Mouse (Mus musculus) neural tube, embryonic 11.5 days (tissue): ENCODE measurements around the gene Tnfrsf25. TPM values are rescaled to one million over a fixed set of nuclear protein-coding genes. Genes with fewer than 3 reads are reported as not detected.

Experiments
- ATAC-seq: fragments of 200-750 bp; cut with Nextera tagmentation; 2 replicates; pipeline ENCODE4 v1.8.0; 2017; ENCODE audit warnings: moderate number of reproducible peaks, mild to moderate bottlenecking, moderate TSS enrichment, moderate library complexity; ENCODE audit not compliant: insufficient read depth, low FRiP score, low TSS enrichment
- DNase-seq: peaks from one replicate; pipeline ENCODE4 v3.0.0-alpha.2; 2015; ENCODE audit warnings: low spot score
- H3K27ac ChIP-seq: fragments of 300-500 bp; sonication (generic); 2 replicates; pipeline ENCODE4 v1.5.1; 2014; ENCODE audit warnings: low read depth, mild to moderate bottlenecking, low read length
- H3K27me3 ChIP-seq: fragments of 300-500 bp; sonication (generic); 2 replicates; pipeline ENCODE4 v1.6.1; 2014; ENCODE audit warnings: mild to moderate bottlenecking, low read length, mixed read lengths; ENCODE audit not compliant: control insufficient read depth, insufficient read depth
- H3K36me3 ChIP-seq: fragments of 300-500 bp; sonication (generic); 2 replicates; pipeline ENCODE4 v1.6.1; 2014; ENCODE audit warnings: mild to moderate bottlenecking, low read length, moderate library complexity, mixed read lengths; ENCODE audit not compliant: control insufficient read depth, insufficient read depth
- H3K4me1 ChIP-seq: fragments of 300-500 bp; sonication (generic); 2 replicates; pipeline ENCODE4 v1.6.1; 2014; ENCODE audit warnings: low read length, mixed read lengths; ENCODE audit not compliant: control insufficient read depth, insufficient read depth
- H3K4me2 ChIP-seq: fragments of 300-500 bp; sonication (generic); 2 replicates; pipeline ENCODE4 v1.6.1; 2014; ENCODE audit warnings: low read depth, mild to moderate bottlenecking, moderate library complexity
- H3K4me3 ChIP-seq: fragments of 300-500 bp; sonication (generic); 2 replicates; pipeline ENCODE4 v1.5.1; 2014; ENCODE audit warnings: low read depth, low read length
- H3K9ac ChIP-seq: fragments of 300-500 bp; sonication (generic); 2 replicates; pipeline ENCODE4 v1.6.1; 2014; ENCODE audit warnings: mild to moderate bottlenecking, low read length
- H3K9me3 ChIP-seq: fragments of 300-500 bp; sonication (generic); 2 replicates; pipeline ENCODE4 v1.6.1; 2016; ENCODE audit warnings: low read length; ENCODE audit not compliant: control insufficient read depth
- WGBS: fragments of 180-500 bp; shearing (Covaris S2); extraction: QIAGEN DNeasy Blood & Tissue Kit; methylation state at CpG from one replicate; pipeline ENCODE4 v1.1.7; 2014; 5-methylcytosine and 5-hydroxymethylcytosine counted together
- polyA plus RNA-seq: library from polyadenylated mRNA; unstranded; fragments of >200 nt; fragmentation: Nextera tagmentation; extraction: Ambion mirVana; gene quantifications from 2 replicates; pipeline ENCODE4 v1.2.1, GENCODE M21; 2014

The Tnfrsf25 gene
- polyA plus RNA-seq, 1 experiment from 2014 or later = 0.42 TPM

DNA sequence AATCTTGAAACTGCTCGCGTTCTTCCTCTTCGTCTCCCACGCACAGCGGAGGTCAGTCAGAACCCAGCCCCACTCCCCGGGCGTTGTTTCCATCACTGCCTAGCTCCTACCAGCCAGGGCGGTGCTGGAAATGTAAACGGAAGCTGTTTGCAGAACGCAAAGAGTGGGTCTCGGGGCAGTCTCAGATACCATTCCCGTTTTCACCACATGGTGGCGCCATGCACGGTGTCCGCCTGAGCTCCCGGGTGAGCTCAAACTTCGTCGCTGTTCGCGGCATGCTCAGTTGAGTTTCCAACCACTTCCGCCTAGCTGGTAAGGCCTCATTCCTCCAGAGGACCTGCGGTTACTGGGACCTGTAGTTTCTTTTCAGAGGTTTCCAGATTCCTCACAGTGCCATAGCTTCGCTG is 38.0 kb downstream of the Tnfrsf25 start:
- Histone ChIP-seq H3K4me3 (no peak overlapping the region), H3K36me3 (no peaks in the 10 kb centered on the region), H3K27ac (no peak overlapping the region), H3K9me3 (no peaks in the 10 kb centered on the region), H3K4me2 (peak overlapping the region; percentile 19; the same call in 1 of the 2 replicates), H3K27me3 (peaks cover 57% of the 10 kb centered on the region), H3K9ac (no peak overlapping the region), H3K4me1 (0 out of 2 replicates have a peak, but pooled peaks cover 5% of the 10 kb centered on the region)
- under 1% methylated on average over 23 of the region's 23 CpGs for WGBS
- DNase-seq (peak; percentile 84), ATAC-seq (no peak)

DNA sequence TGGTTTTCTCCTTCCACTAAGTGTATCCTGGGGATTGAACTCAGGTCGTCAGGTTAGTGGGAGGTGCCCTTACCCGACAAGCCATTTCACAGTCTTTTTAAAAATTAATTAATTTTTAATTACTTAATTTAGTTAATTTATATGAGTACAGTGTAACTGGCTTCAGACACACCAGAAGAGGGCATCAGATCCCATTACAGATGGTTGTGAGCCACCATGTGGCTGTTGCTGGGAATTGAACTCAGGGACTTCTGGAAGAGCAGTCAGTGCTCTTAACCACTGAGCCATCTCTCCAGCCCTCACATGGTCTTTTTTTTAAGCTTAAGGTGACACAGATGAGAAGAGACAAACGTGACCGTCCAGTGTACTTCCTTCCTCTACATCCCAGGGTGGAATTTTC is 39.3 kb downstream of the Tnfrsf25 start:
- Histone ChIP-seq H3K4me1 (peaks cover 9% of the 10 kb centered on the region; the same call in 1 of the 2 replicates), H3K27me3 (peaks cover 69% of the 10 kb centered on the region), H3K9me3 (no peaks in the 10 kb centered on the region), H3K4me3 (no peak overlapping the region), H3K4me2 (no peak overlapping the region), H3K36me3 (no peaks in the 10 kb centered on the region), H3K9ac (no peak overlapping the region), H3K27ac (no peak overlapping the region)
- DNase-seq (no peak), ATAC-seq (no peak)
- WGBS = 67% methylated on average over 4 of the region's 4 CpGs

DNA sequence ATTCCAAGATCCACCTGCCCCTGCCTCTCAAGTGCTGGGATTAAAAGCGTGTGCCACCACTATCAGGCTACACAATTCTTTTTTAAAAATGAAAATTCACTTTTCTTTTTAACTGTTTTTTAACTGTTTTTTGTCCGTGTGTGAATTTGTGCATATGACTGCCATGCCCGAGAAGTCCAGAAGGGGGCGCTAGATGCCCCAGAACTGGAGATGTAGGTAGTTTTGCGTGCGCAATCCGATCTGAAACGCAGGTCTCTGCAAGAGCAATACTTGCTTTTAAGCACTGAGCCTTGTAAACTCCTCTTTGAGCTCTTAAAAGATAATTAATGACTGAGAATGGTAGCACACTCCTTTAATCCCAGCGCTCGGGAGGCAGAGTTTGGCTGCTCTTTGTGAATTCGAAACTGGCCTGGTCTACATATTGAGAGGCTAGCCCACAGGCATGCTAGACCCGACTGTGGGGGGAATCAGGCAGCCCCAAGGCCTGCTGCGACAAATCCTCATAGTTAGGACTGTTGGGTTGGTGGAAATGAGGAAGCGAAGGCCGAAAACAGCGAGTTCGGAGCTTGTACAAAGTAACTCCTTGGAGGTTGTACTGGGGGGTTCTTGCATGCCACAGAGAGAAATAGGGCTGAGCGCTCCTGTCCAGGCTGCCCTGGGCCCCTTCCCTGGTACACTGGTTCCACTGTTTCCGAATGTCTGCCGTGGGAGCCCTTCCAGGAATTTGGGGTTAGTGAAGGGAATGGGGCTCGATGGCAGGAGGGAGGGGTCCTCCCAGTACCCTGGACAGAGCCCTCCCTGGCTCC is 42.2 kb downstream of the Tnfrsf25 start:
- 14% methylated on average over 21 of the region's 21 CpGs for WGBS
- Histone ChIP-seq H3K9me3 (no peaks in the 10 kb centered on the region), H3K36me3 (no peaks in the 10 kb centered on the region), H3K4me3 (no peak overlapping the region), H3K27ac (no peak overlapping the region), H3K9ac (no peak overlapping the region), H3K27me3 (peaks cover 60% of the 10 kb centered on the region), H3K4me2 (0 out of 2 replicates have a peak overlapping the region, but pooled peaks have one; percentile 12), H3K4me1 (peaks cover 9% of the 10 kb centered on the region; the same call in 1 of the 2 replicates)
- peak; percentile 62 for DNase-seq
- no peak for ATAC-seq

DNA sequence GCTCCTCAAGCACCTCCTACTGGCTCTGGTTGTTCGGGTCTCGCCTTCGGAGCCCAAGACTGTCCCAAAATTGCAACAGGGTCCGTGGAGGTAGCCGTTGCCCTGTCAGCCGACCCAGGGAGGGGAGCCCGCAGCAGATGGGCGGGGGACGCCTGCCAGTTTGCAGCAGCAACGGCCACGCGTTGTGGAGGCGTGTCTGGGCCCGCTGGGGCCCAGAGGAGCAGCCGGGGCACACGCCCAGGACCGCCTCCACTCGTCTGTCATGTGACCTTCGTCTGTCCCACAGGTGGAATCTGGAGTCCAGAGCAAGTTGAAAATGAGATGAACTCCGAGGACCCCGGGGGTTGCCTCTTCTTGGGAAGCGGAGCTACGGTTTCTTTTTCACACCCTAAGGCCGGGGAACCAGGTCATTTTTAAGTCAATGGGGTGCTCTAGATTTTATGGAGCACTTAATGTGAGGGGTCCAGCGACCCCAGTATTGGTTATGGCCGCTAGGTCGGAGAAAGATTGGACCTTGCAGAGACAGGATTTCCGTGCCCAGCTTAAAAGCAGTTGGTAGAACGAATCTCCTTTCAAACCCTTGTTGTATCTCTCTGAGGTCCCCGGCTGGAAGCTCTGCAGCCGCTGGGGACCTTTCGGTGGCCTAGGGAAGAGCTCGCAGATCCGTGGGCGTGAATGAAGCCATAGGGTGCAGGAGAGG is 43.0 kb downstream of the Tnfrsf25 start, which contains the start of gene Hes2:
Gene Hes2, plus strand, starts transcription at position 283 of the 700 bp plus-strand sequence.
- 2% methylated on average over 35 of the region's 35 CpGs for WGBS
- peak; percentile 23 for DNase-seq
- H3K4me2 ChIP-seq = 0 out of 2 replicates have a peak within 1 kb of the TSS, but pooled peaks have one; percentile 12
- peaks cover 9% of the 10 kb centered on the region; the same call in 1 of the 2 replicates for H3K4me1 ChIP-seq
- ATAC-seq = no peak
- H3K9me3 ChIP-seq = no peaks in the 10 kb centered on the region
- no peak within 1 kb of the TSS for H3K27ac ChIP-seq
- H3K4me3 ChIP-seq = 0 out of 2 replicates have a peak within 1 kb of the TSS, but pooled peaks have one; percentile 6
- H3K9ac ChIP-seq = no peak within 1 kb of the TSS
- H3K27me3 ChIP-seq = peaks cover 53% of the 10 kb centered on the region
- no peaks in the 10 kb centered on the region for H3K36me3 ChIP-seq

DNA sequence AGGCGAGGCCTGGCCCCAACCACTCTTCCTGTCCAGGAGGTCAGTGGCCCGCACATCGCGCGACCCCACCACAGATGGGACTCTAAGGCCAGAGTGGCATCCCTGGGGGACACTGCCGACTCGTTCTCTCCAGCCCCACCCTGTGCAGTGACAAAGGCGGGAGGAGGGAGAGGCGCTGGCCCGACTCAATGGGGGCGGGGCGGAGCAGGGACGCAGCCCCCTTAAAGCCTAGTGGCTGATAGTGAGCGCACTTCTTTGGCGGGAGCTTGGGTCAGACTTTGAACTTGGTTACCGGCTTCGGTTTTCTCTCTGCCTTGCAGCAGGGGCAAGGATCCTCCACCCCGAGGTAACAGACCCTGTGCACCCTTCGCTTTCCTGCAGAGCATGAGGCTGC is 43.5 kb downstream of the Tnfrsf25 start:
- no peak for DNase-seq
- no peak overlapping the region for H3K9ac ChIP-seq
- no peaks in the 10 kb centered on the region for H3K9me3 ChIP-seq
- 2% methylated on average over 19 of the region's 19 CpGs for WGBS
- 0 out of 2 replicates have a peak overlapping the region, but pooled peaks have one; percentile 10 for H3K4me2 ChIP-seq
- H3K27me3 ChIP-seq = peaks cover 49% of the 10 kb centered on the region
- H3K27ac ChIP-seq = no peak overlapping the region
- H3K36me3 ChIP-seq = no peaks in the 10 kb centered on the region
- no peak for ATAC-seq
- 0 out of 2 replicates have a peak overlapping the region, but pooled peaks have one; percentile 6 for H3K4me3 ChIP-seq
- peaks cover 9% of the 10 kb centered on the region; the same call in 1 of the 2 replicates for H3K4me1 ChIP-seq

DNA sequence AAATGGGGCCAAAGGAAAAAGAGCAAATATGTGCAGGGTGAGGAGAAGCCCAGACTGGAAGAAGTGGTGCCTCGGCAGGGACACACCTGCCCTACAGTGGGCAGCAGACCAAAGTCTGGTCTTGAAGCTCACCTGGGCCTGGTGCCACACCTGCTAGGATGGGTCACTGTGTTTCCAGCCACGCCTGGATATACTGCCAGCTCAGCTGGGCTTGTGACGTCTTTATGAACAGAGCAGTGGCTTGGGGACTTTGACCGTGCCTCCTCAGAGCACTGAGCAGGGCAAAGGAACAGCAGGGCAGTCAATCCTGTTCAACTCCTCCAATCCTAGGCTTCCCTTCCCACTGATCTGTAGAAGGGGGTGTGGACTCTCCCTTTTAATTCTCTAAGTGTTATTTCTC is 45.0 kb downstream of the Tnfrsf25 start:
- 40% methylated on average over 4 of the region's 4 CpGs for WGBS
- no peak overlapping the region for H3K4me2 ChIP-seq
- DNase-seq (no peak), ATAC-seq (no peak)
- no peak overlapping the region for H3K27ac ChIP-seq
- H3K27me3 ChIP-seq = peaks cover 49% of the 10 kb centered on the region
- H3K9ac ChIP-seq = no peak overlapping the region
- no peaks in the 10 kb centered on the region for H3K36me3 ChIP-seq
- peaks cover 9% of the 10 kb centered on the region; the same call in 1 of the 2 replicates for H3K4me1 ChIP-seq
- no peaks in the 10 kb centered on the region for H3K9me3 ChIP-seq
- no peak overlapping the region for H3K4me3 ChIP-seq

DNA sequence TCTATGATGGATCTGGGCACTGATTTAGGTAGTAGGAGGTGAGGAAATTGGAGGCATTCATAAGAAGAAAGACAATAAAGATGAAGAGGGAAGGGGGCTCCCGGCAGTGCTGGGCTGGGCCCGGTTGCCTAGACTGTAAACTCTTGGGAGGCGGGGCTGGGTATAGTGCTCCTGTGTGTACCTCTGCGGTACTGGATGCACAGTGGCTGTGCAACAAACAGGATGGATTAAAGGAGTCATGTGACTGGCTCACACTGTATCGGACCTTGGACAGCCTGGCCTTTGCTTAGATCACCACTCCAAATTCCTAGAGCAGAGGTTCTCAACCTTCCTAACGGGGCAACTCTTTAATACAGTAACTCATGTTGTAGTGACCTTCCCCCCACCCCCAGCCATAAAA is 45.9 kb downstream of the Tnfrsf25 start:
- ATAC-seq (no peak), DNase-seq (no peak)
- H3K4me1 ChIP-seq = peaks cover 9% of the 10 kb centered on the region; the same call in 1 of the 2 replicates
- H3K4me2 ChIP-seq = no peak overlapping the region
- H3K36me3 ChIP-seq = no peaks in the 10 kb centered on the region
- H3K4me3 ChIP-seq = no peak overlapping the region
- no peak overlapping the region for H3K27ac ChIP-seq
- H3K9me3 ChIP-seq = no peaks in the 10 kb centered on the region
- H3K9ac ChIP-seq = no peak overlapping the region
- H3K27me3 ChIP-seq = peaks cover 49% of the 10 kb centered on the region
- 72% methylated on average over 6 of the region's 6 CpGs for WGBS

DNA sequence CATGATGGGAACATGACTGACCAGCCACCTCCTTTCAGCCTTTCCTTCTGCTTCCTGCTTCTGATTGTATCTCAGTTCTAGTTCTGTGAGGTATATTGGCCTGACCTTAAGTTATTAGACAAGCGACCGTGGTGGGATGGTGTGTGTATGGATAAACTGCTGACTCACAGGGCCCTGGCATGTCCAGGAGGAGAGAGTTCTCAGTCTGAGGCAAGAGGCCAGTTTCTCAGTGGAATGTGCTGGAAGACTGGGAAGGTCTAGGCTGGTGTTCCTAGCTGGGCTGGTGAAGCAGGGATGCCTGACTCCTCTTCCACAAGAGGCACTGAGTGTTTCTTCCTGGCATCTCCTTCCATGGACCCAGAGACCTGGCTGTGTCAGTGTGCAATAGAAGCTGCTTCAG is 47.0 kb downstream of the Tnfrsf25 start:
- 88% methylated on average over 2 of the region's 2 CpGs for WGBS
- Histone ChIP-seq H3K4me1 (peaks cover 9% of the 10 kb centered on the region; the same call in 1 of the 2 replicates), H3K27ac (no peak overlapping the region), H3K36me3 (no peaks in the 10 kb centered on the region), H3K4me3 (no peak overlapping the region), H3K4me2 (no peak overlapping the region), H3K27me3 (peaks cover 41% of the 10 kb centered on the region), H3K9me3 (no peaks in the 10 kb centered on the region), H3K9ac (no peak overlapping the region)
- no peak for ATAC-seq
- DNase-seq = no peak
